Mouse (Mus musculus) heart, postnatal 0 days (tissue): ENCODE measurements around the gene Per2.

Source experiments
- CTCF ChIP-seq: IDR thresholded peaks from 2 replicates; pipeline ENCODE4 v1.5.1; 2016; ENCODE audit warnings: antibody characterized with exemption, control low read depth, low read depth
- EP300 ChIP-seq: IDR thresholded peaks from 2 replicates; pipeline ENCODE4 v1.6.1; 2016; ENCODE audit warnings: antibody characterized with exemption, low read depth

DNA sequence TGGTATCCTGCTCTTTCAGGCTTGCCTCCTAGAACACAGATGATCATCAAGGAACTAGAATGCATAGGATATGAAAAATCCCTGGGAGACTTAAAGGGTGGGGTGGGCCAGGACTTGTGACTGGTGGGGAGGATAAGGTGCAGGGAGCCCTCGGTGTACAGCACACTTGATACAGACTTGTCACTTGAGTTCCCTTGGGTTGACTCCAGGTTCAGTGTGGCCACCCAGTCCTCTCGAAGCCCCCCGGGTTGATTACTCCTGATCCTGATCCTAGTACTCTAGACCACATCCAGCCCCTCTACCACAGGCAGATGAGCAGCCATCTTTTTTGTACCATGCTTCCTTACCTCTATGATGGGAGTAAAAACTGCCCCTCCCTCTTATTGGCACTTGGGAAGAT lies 4.2 kb downstream of the Per2 start:
- TF ChIP-seq CTCF (no peak), EP300 (no peak)
